Mouse (Mus musculus) erythroblast, embryonic 14.5 days (primary cell): ENCODE data around the gene Dgkz.

ENCODE experiments used
- GATA1 ChIP-seq: IDR thresholded peaks from 2 replicates; pipeline ENCODE4 v1.6.1; 2012; ENCODE audit warnings: low read length, inconsistent platforms, mixed read lengths
- TAL1 ChIP-seq: IDR thresholded peaks from 3 replicates; pipeline ENCODE4 v1.6.1; 2012; ENCODE audit warnings: low read length, inconsistent platforms, mixed read lengths

GRCm38 (mm10) chr2:91883961-91884360 lies 91.7 kb downstream of the Dgkz start:
- TF ChIP-seq GATA1 (no peak), TAL1 (no peak)
